37 mouse cellular contexts compared by ENCODE assay signal in the genomic region with DNA sequence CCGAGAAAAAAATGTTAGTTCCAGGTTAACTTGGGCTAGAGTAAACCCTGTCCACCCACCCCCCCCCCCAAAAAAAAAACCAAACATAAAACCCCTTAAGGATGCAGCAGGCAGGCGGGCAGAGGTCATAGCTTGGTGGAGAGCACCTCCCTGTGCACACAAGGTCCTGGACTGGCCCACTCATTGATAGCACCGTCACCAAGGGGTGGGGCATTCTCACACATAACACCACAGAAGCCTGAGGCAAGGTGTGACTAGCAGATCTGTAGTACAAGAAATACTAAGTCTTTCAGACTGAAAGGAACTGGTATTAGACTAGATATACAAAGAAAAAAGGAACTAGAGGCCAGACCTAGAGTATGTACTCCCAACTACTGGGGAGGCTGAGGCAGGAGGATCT. TPM values are rescaled to one million over a fixed set of nuclear protein-coding genes. Genes with fewer than 3 reads are reported as not detected.
DNase-seq lines count a peak whose midpoint lies in the region; ATAC-seq lines count a peak whose summit lies in the region.
"Had no signal": no experiment of that assay in that cellular context is flagged by ENCODE, and none has a peak within 500 bp of the region (broad histone marks: within the 10 kb centered on the region; RNA-seq: fewer than 3 reads in every experiment).

No protein-coding gene starts in this region.

- H3K4me2 ChIP-seq in liver, embryonic 13.5 days = no peak overlapping the region
- no peak overlapping the region for H3K4me2 ChIP-seq in midbrain, embryonic 14.5 days (ENCODE audit: low read length)
- H3K4me2 ChIP-seq in midbrain, embryonic 13.5 days (replicated peaks) = no peak overlapping the region
- H3K4me2 ChIP-seq: forebrain, embryonic 12.5 days; heart, embryonic 11.5 days; hindbrain, embryonic 12.5 days; intestine, embryonic 15.5 days; limb, embryonic 13.5 days; lung, embryonic 14.5 days; midbrain, embryonic 11.5 days; neural tube, embryonic 15.5 days had no signal

- 47% methylated on average over 3 of the region's 3 CpGs for WGBS in liver, embryonic 13.5 days (ENCODE audit: insufficient replicate concordance)
- 92% methylated on average over 3 of the region's 3 CpGs for WGBS in midbrain, embryonic 14.5 days
- WGBS in midbrain, embryonic 13.5 days = 94% methylated on average over 3 of the region's 3 CpGs

- peaks cover 66% of the 10 kb centered on the region for H3K4me1 ChIP-seq in liver, embryonic 13.5 days (replicated peaks)
- no peaks in the 10 kb centered on the region for H3K4me1 ChIP-seq in midbrain, embryonic 14.5 days (ENCODE audit: control insufficient read depth, insufficient read depth, low read length)
- no peaks in the 10 kb centered on the region for H3K4me1 ChIP-seq in midbrain, embryonic 13.5 days (replicated peaks)
- H3K4me1 ChIP-seq: forebrain, embryonic 12.5 days; hindbrain, embryonic 12.5 days; limb, embryonic 13.5 days; neural tube, embryonic 15.5 days had no signal

- no peaks in the 10 kb centered on the region for H3K9me3 ChIP-seq in liver, embryonic 13.5 days (replicated peaks)
- H3K9me3 ChIP-seq in midbrain, embryonic 14.5 days (ENCODE audit: control insufficient read depth, low read length) = no peaks in the 10 kb centered on the region
- no peaks in the 10 kb centered on the region for H3K9me3 ChIP-seq in midbrain, embryonic 13.5 days
- H3K9me3 ChIP-seq: forebrain, embryonic 12.5 days; hindbrain, embryonic 12.5 days; intestine, embryonic 15.5 days; limb, embryonic 13.5 days; neural tube, embryonic 15.5 days had no signal

- H3K36me3 ChIP-seq in liver, embryonic 13.5 days = peaks cover 97% of the 10 kb centered on the region
- peaks cover 98% of the 10 kb centered on the region for H3K36me3 ChIP-seq in midbrain, embryonic 14.5 days (ENCODE audit: control insufficient read depth, insufficient read depth, low read length)
- H3K36me3 ChIP-seq in midbrain, embryonic 13.5 days = peaks cover 98% of the 10 kb centered on the region

- H3K4me3 ChIP-seq in liver, embryonic 13.5 days (replicated peaks) = no peak overlapping the region
- no peak overlapping the region for H3K4me3 ChIP-seq in midbrain, embryonic 14.5 days (replicated peaks; ENCODE audit: low read depth, low read length)
- no peak overlapping the region for H3K4me3 ChIP-seq in midbrain, embryonic 13.5 days (replicated peaks)
- H3K4me3 ChIP-seq: erythroblast, embryonic 14.5 days; forebrain, embryonic 12.5 days; hindbrain, embryonic 12.5 days; intestine, embryonic 15.5 days; limb, embryonic 13.5 days; neural tube, embryonic 15.5 days had no signal

- no peak overlapping the region for H3K9ac ChIP-seq in liver, embryonic 13.5 days
- H3K9ac ChIP-seq in midbrain, embryonic 14.5 days (replicated peaks; ENCODE audit: low read length) = no peak overlapping the region
- H3K9ac ChIP-seq in midbrain, embryonic 13.5 days (replicated peaks) = no peak overlapping the region
- H3K9ac ChIP-seq: forebrain, embryonic 12.5 days; hindbrain, embryonic 12.5 days; intestine, embryonic 15.5 days; limb, embryonic 13.5 days; lung, embryonic 14.5 days; neural tube, embryonic 15.5 days had no signal

- DNase-seq in c-Kit-positive CD71-positive TER-119-negative erythroid progenitor cells, embryonic 14.5 days (ENCODE audit: low read depth) = peak; percentile 64
- peak; percentile 59 for DNase-seq in liver, embryonic 13.5 days
- peak; percentile 29 for DNase-seq in yolk sac, embryonic 10.5 days (ENCODE audit: low spot score)
- no peak for DNase-seq in heart, adult 8-10 months (ENCODE audit: low spot score)
- DNase-seq in midbrain, embryonic 14.5 days = no peak
- DNase-seq: adrenal gland, postnatal 14 days; cerebellum, adult 9-10 months; gastrocnemius, postnatal 10 days; heart, postnatal 36 days; kidney, adult 2 months; kidney, postnatal 36 days; lung, embryonic 14.5 days; lung, postnatal 14 days; right cerebral cortex, adult 18-20 months; spleen, adult 18-20 months; thymus, adult 18-20 months; thymus, postnatal 25 days had no signal

- ATAC-seq in liver, embryonic 13.5 days (ENCODE audit: low read depth) = peak; percentile 83
- ATAC-seq in megakaryocyte progenitor cell, adult 5-6 weeks (replicated peaks; ENCODE audit: poor library complexity) = peak; percentile 63
- no peak for ATAC-seq in midbrain, embryonic 14.5 days (ENCODE audit: low FRiP score, low TSS enrichment)
- ATAC-seq in midbrain, embryonic 13.5 days = no peak
- ATAC-seq: CD4-positive, CD25-positive, alpha-beta regulatory T cell, adult 4 months; hindbrain, postnatal 0 days; intestine, embryonic 15.5 days had no signal

- H3K27ac ChIP-seq in liver, embryonic 13.5 days = no peak overlapping the region
- no peak overlapping the region for H3K27ac ChIP-seq in midbrain, embryonic 14.5 days (replicated peaks; ENCODE audit: low read depth, low read length)
- no peak overlapping the region for H3K27ac ChIP-seq in midbrain, embryonic 13.5 days
- H3K27ac ChIP-seq: forebrain, embryonic 12.5 days; hindbrain, embryonic 12.5 days; hindbrain, postnatal 0 days; intestine, embryonic 15.5 days; limb, embryonic 13.5 days; neural tube, embryonic 15.5 days had no signal

- H3K27me3 ChIP-seq in liver, embryonic 13.5 days = no peaks in the 10 kb centered on the region
- H3K27me3 ChIP-seq in midbrain, embryonic 14.5 days (ENCODE audit: control insufficient read depth, insufficient read depth, low read length) = no peaks in the 10 kb centered on the region
- H3K27me3 ChIP-seq in midbrain, embryonic 13.5 days = no peaks in the 10 kb centered on the region
- H3K27me3 ChIP-seq: forebrain, embryonic 12.5 days; hindbrain, embryonic 12.5 days; intestine, embryonic 15.5 days; limb, embryonic 13.5 days; neural tube, embryonic 15.5 days had no signal

RNA-seq across cellular contexts. Expression of a gene that starts 23.6 kb away (rescaled TPM):
- polyA plus RNA-seq in liver, embryonic 13.5 days (2015; fragmentation: Nextera tagmentation; extraction: Ambion mirVana) = 18.8 and 21.7 TPM in 2 replicates
- 92.1 and 94.9 TPM in 2 replicates for total RNA-seq in megakaryocyte progenitor cell, adult 5-6 weeks (2015)
- total RNA-seq in megakaryocyte progenitor cell, adult 5-6 weeks (2017) = 50.0 and 52.1 TPM in 2 replicates
- total RNA-seq in heart, adult 8-10 months (2022) = 10 to 100 TPM; 56.5 to 74.5 (median 69.5) TPM
- polyA plus RNA-seq in midbrain, embryonic 14.5 days (2014; fragmentation: Nextera tagmentation; extraction: Ambion mirVana) = 103 and 109 TPM in 2 replicates
- polyA plus RNA-seq in midbrain, embryonic 13.5 days (2015; fragmentation: Nextera tagmentation; extraction: Ambion mirVana) = 80.6 and 88.7 TPM in 2 replicates

RNA-seq across cellular contexts. Expression of a gene that starts 31.0 kb away (rescaled TPM):
- polyA plus RNA-seq in liver, embryonic 13.5 days (2015; fragmentation: Nextera tagmentation; extraction: Ambion mirVana) = 1.4 and 2.4 TPM in 2 replicates
- not detected in 2 replicates for total RNA-seq in megakaryocyte progenitor cell, adult 5-6 weeks (2015)
- not detected in 2 replicates for total RNA-seq in megakaryocyte progenitor cell, adult 5-6 weeks (2017)
- not detected for total RNA-seq in heart, adult 8-10 months (2022)
- not detected in 2 replicates for polyA plus RNA-seq in midbrain, embryonic 14.5 days (2014; fragmentation: Nextera tagmentation; extraction: Ambion mirVana)
- polyA plus RNA-seq in midbrain, embryonic 13.5 days (2015; fragmentation: Nextera tagmentation; extraction: Ambion mirVana) = not detected in 2 replicates
- total RNA-seq: adrenal gland, postnatal 14 days; gastrocnemius, postnatal 10 days; granulocyte monocyte progenitor cell, adult 5-6 weeks; heart, postnatal 36 days; hindbrain, postnatal 0 days; layer of hippocampus, adult 8-10 months; layer of hippocampus, postnatal 25 days; left cerebral cortex, adult 8-10 months; left cerebral cortex, postnatal 36 days had no signal
- polyA plus RNA-seq: brain, embryonic 14.5 days; CD4-positive, CD25-positive, alpha-beta regulatory T cell, adult 4 months; forebrain, embryonic 12.5 days; hindbrain, embryonic 12.5 days; hindbrain, postnatal 0 days; midbrain, embryonic 11.5 days; neural tube, embryonic 15.5 days had no signal

RNA-seq across cellular contexts. Expression of a gene that starts 42.7 kb away (rescaled TPM):
- polyA plus RNA-seq in liver, embryonic 13.5 days (2015; fragmentation: Nextera tagmentation; extraction: Ambion mirVana) = 5.6 and 6.8 TPM in 2 replicates
- not detected in 2 replicates for total RNA-seq in megakaryocyte progenitor cell, adult 5-6 weeks (2015)
- total RNA-seq in megakaryocyte progenitor cell, adult 5-6 weeks (2017) = not detected in 2 replicates
- total RNA-seq in heart, adult 8-10 months (2022) = not detected
- not detected in 2 replicates for polyA plus RNA-seq in midbrain, embryonic 14.5 days (2014; fragmentation: Nextera tagmentation; extraction: Ambion mirVana)
- polyA plus RNA-seq in midbrain, embryonic 13.5 days (2015; fragmentation: Nextera tagmentation; extraction: Ambion mirVana) = not detected in 2 replicates
- total RNA-seq: adrenal gland, postnatal 14 days; gastrocnemius, postnatal 10 days; granulocyte monocyte progenitor cell, adult 5-6 weeks; heart, postnatal 36 days; hindbrain, postnatal 0 days; layer of hippocampus, adult 8-10 months; layer of hippocampus, postnatal 25 days; left cerebral cortex, adult 8-10 months; left cerebral cortex, postnatal 36 days had no signal
- polyA plus RNA-seq: brain, embryonic 14.5 days; CD4-positive, CD25-positive, alpha-beta regulatory T cell, adult 4 months; embryonic facial prominence, embryonic 14.5 days; erythroblast, embryonic 14.5 days; forebrain, embryonic 12.5 days; heart, embryonic 11.5 days; heart, embryonic 16.5 days; hindbrain, embryonic 12.5 days; hindbrain, postnatal 0 days; limb, embryonic 13.5 days; lung, embryonic 14.5 days; midbrain, embryonic 11.5 days; neural tube, embryonic 15.5 days had no signal

Comparison
In these comparisons a context has a peak if more than half of its experiments do, and no peak if none do; other contexts are left out.
1. DNase-seq: peak in c-Kit-positive CD71-positive TER-119-negative erythroid progenitor cells, embryonic 14.5 days (single experiment), liver, embryonic 13.5 days (single experiment) and yolk sac, embryonic 10.5 days (single experiment); none in heart, adult 8-10 months (single experiment) and midbrain, embryonic 14.5 days (single experiment).
2. ATAC-seq: peak in liver, embryonic 13.5 days (single experiment) and megakaryocyte progenitor cell, adult 5-6 weeks (single experiment); none in midbrain, embryonic 14.5 days (single experiment) and midbrain, embryonic 13.5 days (single experiment).